Mouse (Mus musculus) cerebellum, adult 2 months (tissue): ENCODE results near the gene Bpifb4.

ENCODE experiments used
- CTCF ChIP-seq: fragments of 200-500 bp; IDR thresholded peaks from 2 replicates; pipeline ENCODE4 v1.5.1; 2011; ENCODE audit warnings: low read depth, mild to moderate bottlenecking, control low read depth, low read length, moderate library complexity, borderline replicate concordance; ENCODE audit not compliant: insufficient read depth
- POLR2A ChIP-seq: fragments of 200-500 bp; IDR thresholded peaks from 2 replicates; pipeline ENCODE4 v1.6.1; 2011; ENCODE audit warnings: low read length, control low read depth, borderline replicate concordance; ENCODE audit not compliant: insufficient read depth

DNA sequence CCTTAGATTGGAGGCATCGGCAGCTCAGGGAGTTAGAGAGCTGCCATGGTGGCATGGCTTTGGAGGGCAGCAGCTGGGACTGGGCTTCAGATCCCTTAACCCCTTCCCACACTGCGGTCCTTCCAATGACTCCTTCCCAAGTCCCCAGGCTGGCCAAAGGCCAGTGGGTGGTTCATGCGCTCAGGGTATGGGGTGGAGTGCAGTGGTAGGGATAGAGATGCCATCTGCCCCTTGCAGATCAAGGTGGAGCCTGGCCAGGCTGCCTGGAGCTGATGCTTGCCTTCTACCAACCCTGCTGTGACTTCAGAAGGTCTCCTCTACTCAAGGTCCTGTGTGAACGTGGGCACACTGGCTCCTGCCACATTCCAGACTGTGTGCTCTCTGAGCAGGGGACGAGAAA is 38.9 kb upstream of the Bpifb4 start:
- TF ChIP-seq CTCF (no peak), POLR2A (no peak)
